Mouse (Mus musculus) stomach, adult 2 months (tissue): ENCODE measurements around the gene Ccnd3. TPM values are rescaled to one million over a fixed set of nuclear protein-coding genes. Genes with fewer than 3 reads are reported as not detected.

Source experiments
- polyA plus RNA-seq: library from polyadenylated mRNA; depleted of rRNA; stranded (reverse); fragments of >200 nt; gene quantifications from 2 replicates; pipeline ENCODE4 v1.2.3, GENCODE M21; 2012; rRNA removed

The Ccnd3 gene
- 51.5 and 103 TPM in 2 replicates for polyA plus RNA-seq

DNA sequence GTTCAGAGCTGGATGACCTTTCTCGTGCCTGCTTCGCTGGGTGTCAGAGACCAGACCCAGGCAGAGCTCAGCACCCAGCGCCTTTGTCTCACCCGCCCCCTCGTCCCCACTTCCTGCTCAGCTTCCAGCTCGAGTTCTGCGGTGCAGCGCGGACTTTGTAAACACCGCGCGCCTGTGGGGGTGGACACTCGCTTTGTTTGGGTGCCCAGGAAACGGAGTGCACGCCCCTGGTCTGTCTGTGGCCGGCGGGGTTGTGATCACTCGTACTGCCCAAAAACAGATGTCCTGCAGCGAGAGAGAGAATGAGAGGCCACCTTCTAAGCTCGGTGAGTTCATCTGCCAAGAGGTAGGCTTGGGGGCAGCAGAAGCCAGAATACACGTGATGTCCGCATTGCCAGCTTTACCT lies at the start of gene Ccnd3:
Gene Ccnd3 (plus strand): TSS at position 111 of the 406 bp plus-strand sequence.

DNA sequence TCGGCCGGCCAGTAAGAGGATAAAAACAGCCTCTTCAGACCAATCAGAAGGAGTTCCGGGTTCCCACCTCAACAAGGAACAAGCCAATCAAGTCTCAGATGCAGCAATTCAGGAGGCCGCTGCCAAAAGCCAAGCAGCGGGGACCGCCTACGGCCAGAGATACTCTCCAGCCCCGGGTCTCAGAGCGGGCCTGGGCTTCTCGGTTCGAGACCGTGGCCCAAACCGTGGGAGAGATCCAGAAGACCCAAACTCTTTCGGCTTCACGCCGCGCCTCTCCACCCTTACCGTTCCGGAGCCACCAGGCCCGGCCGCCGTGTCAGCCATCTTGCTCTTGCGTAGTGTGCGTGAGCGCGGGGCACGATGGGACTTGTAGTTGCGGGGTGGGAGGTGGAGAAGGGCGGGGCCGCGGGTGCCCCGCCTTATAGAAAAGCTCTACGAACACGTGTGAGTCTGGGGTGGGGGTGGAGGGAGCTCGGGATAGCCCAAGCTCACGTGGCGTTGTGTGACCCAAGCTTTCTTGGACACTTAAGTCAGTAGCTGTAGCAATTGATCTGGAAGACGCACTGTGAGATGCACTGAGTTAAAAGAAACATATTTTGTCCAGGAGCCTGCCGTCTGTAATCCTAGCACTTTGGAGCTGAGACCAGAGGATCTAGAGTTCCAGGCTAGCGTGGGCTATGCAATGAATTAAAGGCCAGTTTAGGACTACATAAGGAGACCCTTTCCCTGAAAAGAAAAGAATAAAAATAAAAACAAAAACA lies 2.7 kb upstream of the Ccnd3 start, which contains the start of gene Taf8:
Gene Taf8 (minus strand): TSS at position 347 of the 761 bp plus-strand sequence.

DNA sequence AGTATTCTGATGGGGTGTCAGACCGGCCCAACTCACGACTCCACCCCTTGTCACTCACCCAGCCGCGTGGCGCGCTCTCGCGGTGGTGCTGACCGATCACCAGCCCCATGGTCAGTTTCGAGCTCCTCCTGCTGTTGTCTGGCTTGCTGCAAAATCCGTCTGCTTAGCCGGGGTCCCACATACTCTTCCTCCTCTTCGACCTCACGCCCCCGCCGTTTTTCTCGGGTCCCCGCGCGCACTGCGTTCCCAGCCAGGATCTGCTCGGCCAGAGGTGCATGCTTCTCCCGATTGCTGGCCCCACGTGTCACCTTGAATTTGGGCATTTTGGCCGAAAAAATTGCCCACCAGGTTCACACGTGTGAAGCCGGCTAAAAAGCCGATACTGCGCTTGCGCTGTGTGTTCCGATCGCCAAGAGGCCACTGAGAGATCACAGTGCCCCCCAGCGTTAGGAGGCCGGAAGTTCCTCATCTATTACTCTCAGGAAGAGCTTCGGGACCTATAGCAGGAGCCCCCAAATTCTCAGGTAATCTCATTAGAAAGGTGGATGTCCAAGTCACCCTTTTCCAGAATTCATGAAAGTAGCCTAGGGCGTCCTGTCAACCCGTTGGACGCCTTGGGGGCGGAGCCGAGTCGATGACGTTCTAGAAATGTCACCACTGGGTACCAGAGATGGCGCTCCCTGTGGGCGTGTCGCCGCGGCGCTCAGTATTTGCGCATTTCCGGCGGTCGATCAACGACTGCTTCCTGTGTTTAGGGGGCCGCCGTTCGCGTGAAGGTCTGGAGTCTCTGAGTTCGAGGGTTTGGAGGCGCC lies 106.2 kb downstream of the Ccnd3 start, which contains the start of the genes Bysl, Med20 and Gm20517:
Gene Bysl (minus strand): TSS at position 644 of the 812 bp plus-strand sequence.
Gene Med20 (plus strand): TSS at position 734 of the 812 bp plus-strand sequence.
Gene Gm20517 (plus strand): TSS at position 741 of the 812 bp plus-strand sequence.

DNA sequence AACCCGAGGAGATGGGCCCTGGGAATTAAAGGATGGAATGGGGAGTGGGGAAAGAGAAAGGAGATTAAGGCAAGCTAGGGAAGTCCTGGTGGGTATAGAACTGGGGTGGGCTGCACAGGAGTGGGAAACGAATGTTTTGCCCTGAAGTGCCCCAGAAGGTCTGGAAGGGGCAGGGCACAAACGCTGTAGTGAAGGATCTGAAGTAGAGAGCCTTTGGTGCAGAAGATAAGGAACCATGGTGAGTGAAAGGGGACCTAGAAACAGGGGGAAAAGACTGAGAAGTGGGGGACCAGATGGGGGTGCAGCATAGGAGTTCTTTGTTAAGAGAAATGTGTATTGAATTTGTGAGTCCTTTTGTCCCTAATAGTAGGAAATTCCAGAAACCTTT lies 125.8 kb downstream of the Ccnd3 start, which contains the start of gene Usp49:
Gene Usp49 (plus strand): TSS at position 13 of the 388 bp plus-strand sequence.

Other genes starting within 250 kb of the Ccnd3 start
- gene Mrps10, start 136.2 kb upstream of the Ccnd3 start, polyA plus RNA-seq: 7.5 and 10.0 TPM in 2 replicates
- 0.43 and 0.51 TPM in 2 replicates for gene Guca1b, start 119.7 kb upstream of the Ccnd3 start, polyA plus RNA-seq
- 1.1 and 2.2 TPM in 2 replicates for gene Guca1a, start 104.5 kb upstream of the Ccnd3 start, polyA plus RNA-seq
- gene AI661453, start 68.4 kb upstream of the Ccnd3 start, polyA plus RNA-seq: 19.3 and 26.1 TPM in 2 replicates
- 0.29 TPM in 1 of 2 replicates, not detected in the other for gene 1700001C19Rik, start 67.7 kb upstream of the Ccnd3 start, polyA plus RNA-seq
- 6.8 and 7.3 TPM in 2 replicates for gene Taf8, start 2.8 kb upstream of the Ccnd3 start, polyA plus RNA-seq
- 4.2 and 4.4 TPM in 2 replicates for gene Bysl, start 106.4 kb downstream of the Ccnd3 start, polyA plus RNA-seq
- 6.1 and 7.6 TPM in 2 replicates for gene Med20, start 106.5 kb downstream of the Ccnd3 start, polyA plus RNA-seq
- 0.04 and 0.37 TPM in 2 replicates for gene Gm20517, start 106.5 kb downstream of the Ccnd3 start, polyA plus RNA-seq
- gene Usp49, start 125.6 kb downstream of the Ccnd3 start, polyA plus RNA-seq: 2.7 and 2.9 TPM in 2 replicates
- gene Tomm6, start 183.3 kb downstream of the Ccnd3 start, polyA plus RNA-seq: 62.9 and 80.1 TPM in 2 replicates
- 16.2 and 17.1 TPM in 2 replicates for gene Frs3, start 184.0 kb downstream of the Ccnd3 start, polyA plus RNA-seq
- gene Gm21981, start 189.4 kb downstream of the Ccnd3 start, polyA plus RNA-seq: 2.3 and 2.6 TPM in 2 replicates
- gene Prickle4, start 189.7 kb downstream of the Ccnd3 start, polyA plus RNA-seq: 23.9 and 37.0 TPM in 2 replicates
- 109,541 and 164,417 TPM in 2 replicates for gene Pgc, start 221.8 kb downstream of the Ccnd3 start, polyA plus RNA-seq
- gene Tfeb, start 232.0 kb downstream of the Ccnd3 start, polyA plus RNA-seq: 20.4 and 23.6 TPM in 2 replicates